Mouse (Mus musculus) lung, postnatal 25 days (tissue): ENCODE data around the gene Tspyl2.
"Not testable (repeated sequence)": the region's sequence is repeated elsewhere in the genome, so short reads cannot be mapped to it uniquely, and the experiment has no call there.

Source experiments
- DNase-seq: peaks from one replicate; pipeline ENCODE4 v3.0.0; 2022; ENCODE audit warnings: low spot score

The Tspyl2 gene

DNA sequence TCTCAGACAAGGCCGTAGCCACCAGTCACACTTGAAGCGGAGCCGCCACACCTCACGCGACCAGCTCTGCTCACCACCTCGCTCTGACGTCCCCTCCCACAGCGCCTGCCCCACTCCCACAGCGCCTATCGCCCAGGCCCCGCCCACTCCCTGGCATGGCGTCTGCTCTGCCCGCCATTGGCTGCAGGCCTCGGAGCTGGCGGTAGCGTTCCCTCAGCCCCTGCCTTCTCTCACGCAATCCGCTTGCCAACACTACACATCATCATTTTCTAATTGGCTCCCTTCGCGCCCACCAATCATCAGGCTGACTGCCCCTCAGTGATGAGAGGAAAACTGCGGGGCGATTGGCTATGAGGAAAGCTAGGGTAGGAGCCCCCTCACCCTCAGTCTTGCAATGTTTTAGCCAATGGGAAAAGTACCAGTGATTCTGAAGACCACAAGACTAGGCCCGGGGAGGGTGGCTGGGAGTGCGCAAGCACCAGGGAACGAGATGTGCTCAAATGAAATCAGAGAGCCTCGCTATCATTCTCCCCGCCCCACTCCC is at the start of gene Tspyl2:
Gene Tspyl2, minus strand, starts transcription at position 68 of the 544 bp plus-strand sequence.
- peak; percentile 95 for DNase-seq

DNA sequence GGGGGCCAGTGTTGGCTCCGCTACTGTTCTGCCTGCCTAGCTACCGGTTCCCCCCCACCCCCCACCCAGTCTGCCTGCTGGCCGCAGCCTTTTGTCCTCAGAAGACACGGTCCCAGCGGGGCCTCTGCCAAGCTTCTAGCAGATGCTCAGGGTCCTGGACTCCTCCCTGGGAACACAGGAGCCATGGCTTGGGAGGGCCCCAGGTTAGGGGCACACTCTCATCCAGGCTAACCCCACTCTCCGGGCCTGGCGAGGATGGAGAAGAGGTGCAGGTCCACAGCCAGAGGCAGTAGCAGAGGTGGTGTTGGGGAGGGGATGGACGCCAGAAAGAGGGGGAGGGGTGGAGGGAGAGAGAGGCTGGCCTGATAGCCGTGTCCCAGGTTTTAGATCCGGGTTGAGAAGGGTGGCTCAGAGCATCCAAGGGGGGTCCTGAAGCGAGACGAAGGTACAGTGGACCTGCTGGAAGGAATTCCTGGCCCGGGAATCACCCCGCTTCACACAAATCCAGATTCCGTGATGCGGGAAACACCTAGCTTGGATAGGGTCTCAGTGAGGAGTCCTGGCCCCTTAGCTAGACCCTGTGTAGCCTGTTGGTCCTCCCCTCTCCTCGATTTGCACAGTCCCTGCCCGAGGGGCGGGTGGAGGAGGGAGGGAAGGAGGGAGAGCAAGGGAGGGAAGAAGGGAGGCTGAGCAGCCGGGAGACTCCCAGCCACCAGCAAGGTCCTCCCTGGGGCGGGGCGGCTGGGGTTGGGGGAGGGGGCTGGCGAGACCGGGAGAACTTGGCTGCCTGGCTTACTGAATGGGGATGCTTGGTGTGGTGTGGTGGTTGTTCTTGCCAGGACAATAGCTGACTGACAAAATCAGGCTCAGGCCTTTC is 26.4 kb upstream of the Tspyl2 start, which contains the start of gene Gpr173:
Gene Gpr173, minus strand, starts transcription at position 308 of the 877 bp plus-strand sequence.
- no peak for DNase-seq

DNA sequence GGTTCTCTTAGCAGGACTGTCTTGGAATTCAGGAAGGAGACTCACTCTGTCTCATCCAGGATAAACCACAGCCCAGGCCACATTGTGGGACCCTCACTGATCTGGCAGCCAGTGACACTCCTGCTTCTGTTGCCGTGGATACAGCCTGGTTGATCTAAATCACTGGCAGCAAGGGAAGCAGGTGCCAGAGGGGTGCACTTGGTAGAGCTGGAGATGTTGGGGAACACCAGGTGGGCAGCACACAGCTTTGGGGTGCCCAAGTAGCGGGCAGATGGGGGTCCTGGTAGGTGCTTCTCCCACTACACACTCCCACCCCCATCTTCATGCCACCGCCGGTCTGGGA is 25.8 kb upstream of the Tspyl2 start:
- no peak for DNase-seq

DNA sequence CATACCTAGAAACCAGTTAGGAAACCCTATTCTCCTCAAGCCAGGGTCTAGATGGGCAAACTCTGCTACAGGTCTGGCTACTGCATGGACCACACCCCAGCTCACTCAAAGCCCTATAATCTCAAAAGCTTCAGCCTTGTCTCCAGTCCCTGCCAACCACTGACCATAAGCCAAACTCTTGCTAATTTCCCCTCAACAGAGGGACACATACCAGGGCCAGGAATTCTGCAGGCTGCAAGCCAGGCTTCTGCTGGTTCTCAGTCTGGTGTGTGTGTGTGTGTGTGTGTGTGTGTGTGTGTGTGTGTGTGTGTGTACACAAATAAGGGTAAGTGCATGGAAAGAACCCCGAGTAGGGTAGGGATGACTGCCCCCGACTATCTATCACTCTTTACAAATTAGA is 24.2 kb upstream of the Tspyl2 start:
- DNase-seq = no peak

DNA sequence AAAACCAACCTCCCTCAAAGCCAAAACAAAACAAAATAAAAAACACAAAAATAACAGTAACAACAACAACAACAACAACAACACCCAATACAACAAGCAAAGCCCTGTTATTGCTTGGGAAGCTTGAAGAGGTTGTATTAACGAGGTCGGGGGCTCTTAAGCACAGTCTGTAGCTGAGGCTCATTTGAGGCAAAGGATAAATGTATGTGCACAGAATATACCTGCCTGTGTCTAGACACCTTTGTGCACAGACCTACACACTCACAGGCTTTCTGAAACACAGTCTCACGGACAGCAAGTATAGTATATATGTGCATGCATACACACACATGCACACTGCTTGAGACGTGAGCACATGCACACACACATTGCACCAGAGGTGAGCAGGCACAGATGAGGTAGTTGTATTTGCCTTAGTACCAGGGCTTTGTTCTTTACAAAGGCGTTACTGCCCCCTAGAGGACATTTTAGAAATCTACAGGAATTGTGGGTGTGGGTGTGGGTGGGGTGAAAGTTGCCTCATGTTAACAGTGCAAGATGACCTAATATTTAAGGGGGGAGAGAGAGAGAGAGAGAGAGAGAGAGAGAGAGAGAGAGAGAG is 10.4 kb upstream of the Tspyl2 start:
- peak; percentile 61 for DNase-seq

DNA sequence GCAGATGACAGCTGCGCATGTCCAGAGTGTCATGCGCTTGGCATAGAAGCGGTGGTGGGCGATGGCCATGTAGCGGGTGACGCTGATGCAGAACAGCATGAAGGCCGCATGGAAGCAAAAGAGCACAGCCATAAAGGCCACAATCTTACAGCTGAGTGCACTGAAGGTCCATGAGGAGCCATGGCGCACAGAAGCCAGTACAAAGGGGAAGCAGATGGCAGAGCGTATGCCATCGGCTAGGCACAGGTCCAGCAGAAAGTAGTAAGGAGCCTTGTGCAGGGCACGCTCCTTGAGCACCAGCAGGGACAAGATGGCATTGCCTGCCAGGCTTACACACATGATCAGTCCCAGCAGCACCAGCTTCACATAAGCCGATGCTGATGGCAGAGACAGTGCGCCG is 4.8 kb upstream of the Tspyl2 start:
- DNase-seq = no peak

DNA sequence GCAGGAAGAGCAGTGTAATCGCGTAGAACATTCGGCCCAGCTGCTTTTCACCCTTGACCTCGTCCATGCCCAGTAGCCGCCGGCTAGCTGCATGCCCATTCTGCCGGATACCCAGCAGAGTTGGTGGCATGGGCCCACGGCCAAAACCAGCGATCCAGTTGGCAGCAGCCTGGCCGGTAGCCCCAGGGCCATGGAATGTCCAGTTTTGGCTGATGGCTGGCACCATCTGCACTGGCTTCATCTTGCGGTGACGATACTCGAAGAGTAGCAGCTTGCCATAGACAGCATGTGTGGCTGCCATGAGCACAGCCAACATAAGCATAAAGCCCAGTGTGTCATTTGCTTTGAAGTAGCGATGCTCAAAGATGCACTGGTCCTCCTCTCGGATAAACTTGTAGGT is 4.4 kb upstream of the Tspyl2 start:
- no peak for DNase-seq

DNA sequence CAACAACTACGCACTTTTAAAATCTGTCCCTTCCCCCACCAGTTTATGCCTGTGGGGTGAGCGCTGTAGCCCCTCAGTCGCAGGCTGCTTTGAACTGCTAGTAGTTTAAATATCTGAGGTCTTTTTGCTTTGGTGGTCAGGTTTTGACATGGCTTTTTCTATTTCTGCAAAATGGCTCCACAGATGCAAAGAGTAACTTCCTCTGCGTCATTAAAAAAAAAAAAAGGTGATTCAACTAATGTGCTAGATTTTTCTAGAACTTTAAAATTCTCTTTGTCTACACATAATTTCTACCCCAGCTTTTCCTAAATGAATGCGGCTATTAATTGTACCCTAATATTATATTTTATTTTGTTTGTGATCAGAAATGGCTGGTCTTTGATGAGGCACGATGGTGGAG is 678 bp upstream of the Tspyl2 start:
- DNase-seq = no peak

DNA sequence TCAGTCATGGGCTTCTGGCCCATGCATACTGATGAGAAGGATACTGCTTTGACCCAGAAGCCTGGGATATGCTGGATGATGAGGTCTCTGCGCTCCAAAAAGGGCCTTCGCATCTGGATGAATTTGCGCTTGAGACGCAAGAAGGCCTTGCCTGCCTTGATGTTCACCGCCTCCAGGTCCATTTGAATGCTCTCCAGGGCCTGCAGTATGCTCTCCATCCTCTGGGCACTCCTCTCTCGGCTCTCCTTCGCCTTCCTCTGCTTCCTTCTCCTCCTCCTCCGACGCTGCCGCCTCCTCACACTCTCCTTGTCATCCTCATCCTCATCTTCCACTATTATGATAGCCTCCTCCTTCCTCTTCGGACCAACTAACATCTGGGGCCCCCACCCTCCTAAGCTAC is 729 bp downstream of the Tspyl2 start:
- DNase-seq = no peak

DNA sequence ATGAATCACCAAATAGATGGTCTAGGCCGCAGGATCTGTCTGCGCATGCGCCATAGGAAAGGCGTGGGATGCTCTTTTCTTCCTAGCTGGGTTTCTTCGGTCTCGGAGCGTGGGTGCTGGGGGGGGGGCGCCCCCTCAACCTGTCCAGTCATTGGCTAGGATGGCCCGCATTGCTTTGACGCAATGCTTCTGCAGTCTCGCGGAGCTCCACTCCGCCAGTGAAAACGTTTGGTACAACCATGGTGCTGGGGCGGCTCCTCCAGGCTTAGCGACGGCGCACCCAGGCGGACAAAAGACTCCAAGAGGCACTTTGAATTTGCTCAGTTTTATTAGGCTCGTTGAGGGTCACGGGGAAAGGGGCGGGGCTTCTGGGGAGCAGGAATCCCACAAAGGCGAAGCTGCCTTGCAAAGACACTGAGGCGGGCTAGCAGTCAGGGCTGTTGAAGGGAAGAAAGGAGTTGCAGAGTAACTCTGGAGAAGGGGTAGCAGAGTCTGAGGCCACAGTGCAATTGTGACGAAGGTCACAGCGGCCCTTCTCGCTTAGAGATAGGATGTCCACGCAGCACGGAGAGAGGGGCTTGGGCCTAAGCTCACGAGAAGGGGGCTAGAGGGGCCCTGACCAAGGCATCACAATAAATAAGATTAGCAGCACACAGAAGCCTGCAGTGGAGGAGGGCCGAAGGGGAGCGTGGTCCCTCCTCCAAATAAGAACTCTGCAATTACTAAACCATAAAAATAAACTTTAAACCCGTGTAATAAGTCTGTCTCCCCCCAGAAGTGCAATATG is 5.5 kb downstream of the Tspyl2 start:
- peak; percentile 91 for DNase-seq

DNA sequence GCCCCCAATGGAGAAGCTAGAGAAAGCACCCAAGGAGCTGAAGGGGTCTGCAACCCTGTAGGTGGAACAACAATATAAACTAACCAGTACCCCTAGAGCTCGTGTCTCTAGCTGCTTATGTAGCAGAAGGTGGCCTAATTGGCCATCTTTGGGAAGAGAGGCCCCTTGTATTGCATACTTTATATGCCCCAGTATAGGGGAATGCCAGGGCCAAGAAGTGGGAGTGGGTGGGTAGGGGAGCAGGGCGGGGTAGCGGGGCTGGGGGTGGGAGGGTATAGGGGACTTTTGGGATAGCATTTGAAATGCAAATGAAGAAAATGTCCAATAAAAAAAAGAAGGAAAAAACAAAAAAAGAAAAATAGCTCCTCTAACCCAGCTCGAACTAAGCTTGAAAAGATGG is 6.1 kb downstream of the Tspyl2 start:
- DNase-seq = not testable (repeated sequence)

DNA sequence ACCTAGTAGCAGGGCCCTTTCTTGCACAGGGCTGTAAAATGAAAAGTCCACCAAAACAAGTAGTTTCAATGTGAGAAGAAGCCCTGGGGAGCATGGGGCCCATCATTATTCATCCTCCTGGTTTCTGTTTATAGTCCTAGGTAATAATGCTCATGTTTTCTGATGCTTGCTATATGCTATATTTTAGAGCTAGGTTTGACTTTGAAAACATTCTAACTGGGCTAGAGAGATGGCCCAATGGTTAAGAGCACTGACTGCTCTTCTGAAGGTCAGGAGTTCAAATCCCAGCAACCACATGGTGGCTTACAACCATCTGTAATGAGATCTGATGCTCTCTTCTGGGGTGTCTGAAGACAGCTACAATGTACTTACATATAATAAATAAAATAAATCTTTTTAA is 12.8 kb downstream of the Tspyl2 start:
- DNase-seq = not testable (repeated sequence)

DNA sequence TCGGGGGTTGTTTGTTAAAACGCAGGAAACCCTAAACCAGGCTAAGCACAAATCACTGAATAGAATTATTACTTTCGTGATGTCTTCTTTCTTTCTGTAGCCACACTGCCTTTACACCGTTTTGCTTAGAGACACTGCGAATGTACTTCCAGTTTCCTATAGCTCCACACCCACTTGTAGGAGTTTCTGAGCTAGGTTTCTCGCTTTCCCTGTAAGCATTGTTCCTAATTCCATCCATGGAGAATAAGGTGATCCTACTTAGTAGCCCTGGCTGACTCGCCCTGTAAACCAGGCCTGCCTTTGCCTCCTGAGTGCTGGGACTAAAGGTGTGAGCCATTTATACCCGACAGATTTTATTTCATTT is 14.6 kb downstream of the Tspyl2 start:
- DNase-seq = no peak

DNA sequence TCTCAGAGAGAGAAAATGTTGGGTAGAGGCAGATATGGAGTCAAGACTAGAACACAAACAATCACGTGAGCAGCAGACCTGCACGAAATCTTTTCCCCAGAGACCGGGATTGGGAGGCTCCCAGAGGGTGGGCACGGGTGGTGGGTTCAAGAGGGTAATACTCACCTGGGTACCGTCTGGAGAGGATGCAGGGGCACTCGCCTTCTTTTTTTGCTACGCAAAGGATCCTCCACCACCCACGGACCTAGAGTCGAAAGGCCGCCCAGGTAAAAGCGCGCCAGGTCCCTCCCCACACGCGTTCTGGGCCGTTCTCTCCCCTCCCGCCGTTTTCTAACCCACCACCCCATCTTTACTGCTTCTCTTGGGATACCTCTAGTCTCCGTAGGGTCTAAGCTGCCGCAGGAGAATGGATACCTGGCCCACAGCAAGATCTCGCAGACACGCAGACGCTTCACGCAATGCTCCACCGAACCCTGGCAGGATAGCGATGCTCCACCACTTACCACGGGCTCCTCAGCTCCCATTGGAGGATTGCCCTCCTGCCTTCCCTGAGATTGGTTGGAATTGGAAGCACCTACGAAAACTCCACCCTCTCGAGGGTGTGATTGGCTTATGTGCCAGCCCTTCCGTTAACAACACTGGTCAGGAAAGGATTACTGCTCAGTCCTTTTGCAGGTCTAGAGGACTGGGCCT is 15.1 kb downstream of the Tspyl2 start, which contains the start of gene Kantr:
Gene Kantr, minus strand, starts transcription at position 500 of the 693 bp plus-strand sequence.
- peak; percentile 89 for DNase-seq

DNA sequence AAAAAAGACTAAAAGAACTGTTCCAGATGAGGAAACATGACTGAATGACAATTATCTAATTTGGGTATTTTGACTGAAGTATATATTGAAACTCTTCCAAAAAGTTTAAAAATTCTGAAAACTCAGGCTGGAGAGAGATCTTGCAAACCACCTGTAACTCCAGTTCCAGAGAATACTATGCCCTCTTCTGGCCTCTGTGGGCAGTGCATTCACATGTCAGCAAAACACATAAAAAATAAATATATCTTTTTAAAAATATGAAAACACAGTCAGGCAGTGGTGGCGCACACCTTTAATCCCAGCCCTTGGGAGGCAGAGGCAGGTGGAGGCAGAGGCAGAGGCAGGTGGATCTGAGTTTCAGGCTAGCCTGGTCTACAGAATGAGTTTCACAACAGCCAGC is 18.6 kb downstream of the Tspyl2 start:
- DNase-seq = no peak

DNA sequence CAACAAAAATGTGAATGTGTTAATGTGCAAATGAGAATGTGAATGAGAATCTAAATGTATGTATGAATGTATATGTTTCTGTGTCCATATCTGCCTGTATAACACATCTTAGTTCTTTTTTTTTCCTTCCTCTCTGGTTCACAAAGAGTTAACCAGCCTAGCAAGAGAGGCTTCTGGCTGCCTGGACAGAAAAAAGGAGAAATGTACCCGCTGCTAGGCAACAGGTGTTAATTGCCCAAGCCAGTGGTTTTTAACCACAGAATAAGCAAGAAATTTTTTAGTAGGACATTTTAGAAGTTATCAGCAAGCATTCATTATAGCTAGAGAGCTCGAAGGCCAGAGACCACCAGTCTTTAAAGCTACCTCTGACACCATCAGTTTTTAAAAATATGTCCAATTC is 19.4 kb downstream of the Tspyl2 start:
- DNase-seq = peak; percentile 23

DNA sequence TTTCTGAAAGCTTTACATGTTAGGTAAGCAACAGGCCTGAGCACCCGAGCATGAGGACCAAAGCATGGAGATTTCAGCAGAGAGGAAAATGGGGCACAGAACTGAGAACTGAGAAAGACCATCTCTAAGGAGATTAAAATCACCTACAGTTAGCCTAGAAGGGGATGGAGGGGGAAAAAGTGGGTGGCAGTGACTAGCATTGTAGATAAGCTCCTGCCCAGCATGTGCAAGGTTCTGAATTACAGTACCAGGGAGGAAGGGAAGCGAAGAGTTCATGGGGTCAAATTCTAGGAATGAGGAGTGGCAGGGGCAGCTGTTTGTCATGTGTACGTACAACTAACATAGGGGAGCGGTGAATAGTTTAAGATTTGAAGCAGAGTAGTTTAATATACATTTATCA is 21.7 kb downstream of the Tspyl2 start:
- no peak for DNase-seq

DNA sequence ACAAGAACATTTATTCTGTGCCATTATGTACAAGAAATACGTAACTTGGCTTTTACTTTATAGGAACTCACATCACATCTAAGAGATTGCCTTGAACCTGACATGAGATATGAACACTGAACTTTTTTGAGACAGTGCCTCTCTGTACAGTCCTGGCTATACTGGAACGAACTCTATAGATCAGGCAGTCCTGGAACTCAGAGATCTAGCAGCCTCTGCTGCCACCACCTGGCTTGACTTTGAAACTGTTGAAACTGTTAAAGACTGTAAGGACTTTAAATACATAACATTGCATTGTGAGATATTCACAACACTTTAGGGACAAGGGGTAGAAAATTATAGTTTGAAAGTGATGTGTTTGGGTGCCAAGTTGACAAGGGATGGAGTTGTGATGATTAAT is 34.3 kb downstream of the Tspyl2 start:
- DNase-seq = no peak

DNA sequence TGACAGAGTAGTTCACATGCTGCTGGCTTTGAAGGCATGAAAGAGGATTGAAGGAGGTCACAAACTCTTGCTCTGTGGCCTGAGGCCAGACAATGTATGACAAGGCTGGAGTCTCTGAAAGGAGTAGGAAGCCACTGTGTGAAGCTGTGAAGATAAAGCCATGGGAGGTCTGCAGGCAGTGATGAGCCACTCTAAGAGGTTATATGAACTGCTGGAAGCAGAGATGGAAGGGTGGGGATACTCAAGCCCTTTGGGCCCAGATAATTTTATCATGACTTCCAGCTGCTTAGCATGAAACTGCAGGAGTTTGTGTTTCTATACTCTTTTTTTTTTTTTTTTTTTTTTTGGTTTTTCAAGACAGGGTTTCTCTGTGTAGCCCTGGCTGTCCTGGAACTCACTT is 34.9 kb downstream of the Tspyl2 start:
- DNase-seq = no peak

DNA sequence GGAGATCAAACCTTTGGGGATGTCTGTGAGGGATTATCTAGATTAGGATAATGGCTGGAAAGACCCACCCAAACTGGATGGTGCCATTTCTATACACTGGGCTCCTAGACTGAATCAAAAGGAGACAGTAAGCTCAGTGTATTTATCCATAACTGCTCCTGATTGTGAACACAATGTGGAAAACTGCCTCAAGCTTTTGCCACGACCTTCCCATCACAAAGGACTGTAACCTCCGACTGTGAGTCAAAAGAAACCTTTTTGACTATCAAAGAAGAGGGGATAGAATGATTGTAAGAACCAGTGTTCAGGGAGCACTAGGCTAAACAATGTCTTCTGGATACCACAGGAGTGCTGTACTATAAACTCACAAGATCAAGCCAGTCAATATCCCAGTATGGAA is 36.0 kb downstream of the Tspyl2 start:
- no peak for DNase-seq

DNA sequence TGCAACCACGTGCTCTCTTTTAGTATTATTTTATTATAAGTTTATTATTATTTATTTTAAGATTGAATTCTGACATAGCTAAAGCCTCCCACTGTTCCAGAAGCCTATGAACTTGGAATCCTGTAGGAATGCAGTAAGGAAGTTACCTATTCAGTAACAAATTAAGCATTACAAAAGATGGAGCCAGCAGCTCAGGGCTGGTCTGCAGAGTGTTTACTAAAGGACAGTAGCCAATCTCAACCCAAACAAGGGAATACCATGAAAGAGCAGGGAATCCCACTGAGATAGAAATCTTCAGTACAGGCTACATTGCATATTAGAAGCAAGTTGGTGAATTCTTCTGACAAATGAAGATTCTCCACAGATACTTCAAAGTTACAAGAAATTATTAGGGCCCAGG is 55.2 kb downstream of the Tspyl2 start:
- not testable (repeated sequence) for DNase-seq
